Mouse (Mus musculus) kidney, adult 2 months (tissue): Measurements from ENCODE around the gene Ssu2. TPM values are rescaled to one million over a fixed set of nuclear protein-coding genes. Genes with fewer than 3 reads are reported as not detected.
A peak's percentile ranks its signal among the peaks of the same experiment; 100 is the strongest.

Experiments used
- DNase-seq: peaks from one replicate; pipeline ENCODE4 v3.0.0; 2021
- H3K27ac ChIP-seq: fragments of 200-500 bp; 2 replicates; pipeline ENCODE4 v1.5.1; 2012; ENCODE audit warnings: low read depth, low read length, control low read depth, inconsistent platforms; ENCODE audit not compliant: insufficient read depth
- H3K27me3 ChIP-seq: fragments of 200-500 bp; replicated peaks from 2 replicates; pipeline ENCODE4 v1.6.1; 2012; ENCODE audit warnings: mild to moderate bottlenecking, moderate library complexity, low read length, inconsistent platforms; ENCODE audit not compliant: control insufficient read depth, insufficient read depth
- H3K36me3 ChIP-seq: fragments of 200-500 bp; 2 replicates; pipeline ENCODE4 v1.6.1; 2012; ENCODE audit warnings: mild to moderate bottlenecking, moderate library complexity, low read length, inconsistent platforms; ENCODE audit not compliant: control insufficient read depth, insufficient read depth
- H3K4me1 ChIP-seq: fragments of 200-500 bp; 2 replicates; pipeline ENCODE4 v1.6.1; 2011; ENCODE audit warnings: low read length; ENCODE audit not compliant: control insufficient read depth, insufficient read depth
- H3K4me3 ChIP-seq: fragments of 200-500 bp; 2 replicates; pipeline ENCODE4 v1.5.1; 2011; ENCODE audit warnings: mild to moderate bottlenecking, low read depth, low read length, control low read depth; ENCODE audit not compliant: insufficient read depth
- CTCF ChIP-seq: fragments of 200-500 bp; conservative IDR thresholded peaks from 2 replicates; pipeline ENCODE4 v1.5.1; 2011; ENCODE audit warnings: low read depth, mild to moderate bottlenecking, control low read depth, low read length, moderate library complexity, mixed read lengths; ENCODE audit not compliant: insufficient read depth, insufficient read length
- POLR2A ChIP-seq: fragments of 200-500 bp; IDR thresholded peaks from one replicate; pipeline ENCODE4 v1.6.1; 2011; ENCODE audit warnings: low read depth, low read length, control low read depth
- WGBS: fragments of 180-500 bp; shearing (Covaris S2); methylation state at CpG from one replicate; pipeline ENCODE4 v1.1.7; 2018; 5-methylcytosine and 5-hydroxymethylcytosine counted together
- polyA plus RNA-seq: library from polyadenylated mRNA; depleted of rRNA; stranded (reverse); fragments of >200 nt; gene quantifications from 2 replicates; pipeline ENCODE4 v1.2.3, GENCODE M21; 2012

Ssu2 gene
- polyA plus RNA-seq, 1 experiment: 2.2 TPM

- Histone ChIP-seq H3K27ac (no peak overlapping the region), H3K36me3 (no peaks in the 10 kb centered on the region), H3K4me1 (no peaks in the 10 kb centered on the region), H3K27me3 (no peaks in the 10 kb centered on the region), H3K4me3 (no peak overlapping the region)
- 42% methylated on average over 12 of the region's 13 CpGs for WGBS
- no peak for TF ChIP-seq POLR2A
- TF ChIP-seq CTCF: no peak
- DNase-seq: no peak
Observed at GRCm38 (mm10) chr6:112375661-112376392, 12.0 kb downstream of the Ssu2 start.

DNA sequence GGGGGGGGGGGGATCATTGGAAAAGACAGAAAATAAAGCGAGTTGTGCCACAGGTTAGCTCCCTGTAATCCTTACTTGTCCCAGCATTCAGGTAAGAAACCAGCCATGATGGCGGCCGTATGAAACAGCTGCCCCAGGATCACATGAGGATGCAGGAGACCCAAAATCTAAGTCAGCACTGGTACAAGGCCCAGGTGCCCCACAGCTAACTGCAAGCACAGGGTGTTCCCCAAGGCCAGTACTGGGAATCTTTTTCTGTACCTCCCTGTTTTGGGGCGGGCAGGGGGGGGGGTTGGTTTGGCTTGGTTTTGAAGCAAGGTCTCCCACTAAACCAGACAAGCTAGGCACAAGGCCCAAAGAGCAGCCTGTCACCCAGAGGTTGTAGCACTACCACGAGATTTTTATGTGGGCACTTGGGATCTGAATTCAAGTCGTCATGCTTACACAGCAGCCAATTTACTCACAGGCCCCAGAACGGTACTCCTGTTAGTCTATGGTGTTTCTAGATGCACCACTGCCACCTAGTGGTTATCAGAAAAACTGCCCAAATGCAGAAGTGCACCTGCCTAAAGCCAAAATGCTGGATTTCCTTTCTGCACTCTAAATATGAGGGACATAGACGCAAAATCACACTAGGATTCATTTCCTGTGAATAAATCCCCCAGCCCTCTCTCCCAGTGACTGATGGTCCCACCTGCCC is 13.8 kb downstream of the Ssu2 start:
- Histone ChIP-seq H3K36me3 (no peaks in the 10 kb centered on the region), H3K4me3 (no peak overlapping the region), H3K27ac (no peak overlapping the region), H3K4me1 (no peaks in the 10 kb centered on the region), H3K27me3 (no peaks in the 10 kb centered on the region)
- TF ChIP-seq CTCF: peak; percentile 59
- TF ChIP-seq POLR2A: no peak
- DNase-seq: peak; percentile 51
- WGBS: 37% methylated on average over 8 of the region's 8 CpGs

DNA sequence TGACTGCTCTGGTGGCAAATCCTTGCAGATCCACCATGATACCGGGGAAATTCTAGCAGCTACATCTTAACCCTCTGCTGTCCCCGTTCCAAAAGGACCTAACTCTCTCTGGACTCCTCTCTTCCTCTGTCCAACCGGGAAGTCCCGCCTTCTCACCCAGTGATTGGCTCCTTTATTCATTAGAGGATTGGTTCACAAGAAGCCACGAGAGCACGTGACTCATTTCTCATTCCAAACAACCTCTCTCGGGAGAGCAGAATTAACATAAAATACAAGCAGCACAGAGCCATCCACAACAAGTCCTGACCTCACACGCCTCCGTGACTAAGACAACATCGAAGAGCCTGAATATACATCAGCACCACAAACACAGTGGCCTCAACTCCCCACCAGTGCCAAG is 22.5 kb downstream of the Ssu2 start:
- no peaks in the 10 kb centered on the region for H3K4me1 ChIP-seq
- H3K27me3 ChIP-seq: no peaks in the 10 kb centered on the region
- no peak for DNase-seq
- H3K4me3 ChIP-seq: no peak overlapping the region
- TF ChIP-seq POLR2A: no peak
- no peak for TF ChIP-seq CTCF
- H3K36me3 ChIP-seq: no peaks in the 10 kb centered on the region
- no peak overlapping the region for H3K27ac ChIP-seq
- 72% methylated on average over 10 of the region's 10 CpGs for WGBS

- no peaks in the 10 kb centered on the region for H3K4me1 ChIP-seq
- WGBS: 40% methylated on average over 2 of the region's 2 CpGs
- H3K36me3 ChIP-seq: no peaks in the 10 kb centered on the region
- H3K27me3 ChIP-seq: no peaks in the 10 kb centered on the region
- no peak for TF ChIP-seq POLR2A
- TF ChIP-seq CTCF: no peak
- H3K4me3 ChIP-seq: no peak overlapping the region
- peak; percentile 67 for DNase-seq
- H3K27ac ChIP-seq: no peak overlapping the region
Observed at GRCm38 (mm10) chr6:112364581-112364980, 23.2 kb downstream of the Ssu2 start.

GRCm38 (mm10) chr6:112362349-112362958 is 25.4 kb downstream of the Ssu2 start:
- 25% methylated on average over 6 of the region's 6 CpGs for WGBS
- Histone ChIP-seq H3K4me1 (no peaks in the 10 kb centered on the region), H3K4me3 (no peak overlapping the region), H3K27me3 (no peaks in the 10 kb centered on the region), H3K27ac (no peak overlapping the region), H3K36me3 (no peaks in the 10 kb centered on the region)
- no peak for TF ChIP-seq POLR2A
- TF ChIP-seq CTCF: peak; percentile 94
- DNase-seq: peak; percentile 74

- no peak for DNase-seq
- Histone ChIP-seq H3K27me3 (no peaks in the 10 kb centered on the region), H3K4me3 (no peak overlapping the region), H3K27ac (no peak overlapping the region), H3K4me1 (no peaks in the 10 kb centered on the region), H3K36me3 (no peaks in the 10 kb centered on the region)
- WGBS: 90% methylated on average over 8 of the region's 8 CpGs
- no peak for TF ChIP-seq POLR2A
- no peak for TF ChIP-seq CTCF
Observed at GRCm38 (mm10) chr6:112360676-112361075, 27.1 kb downstream of the Ssu2 start.

DNA sequence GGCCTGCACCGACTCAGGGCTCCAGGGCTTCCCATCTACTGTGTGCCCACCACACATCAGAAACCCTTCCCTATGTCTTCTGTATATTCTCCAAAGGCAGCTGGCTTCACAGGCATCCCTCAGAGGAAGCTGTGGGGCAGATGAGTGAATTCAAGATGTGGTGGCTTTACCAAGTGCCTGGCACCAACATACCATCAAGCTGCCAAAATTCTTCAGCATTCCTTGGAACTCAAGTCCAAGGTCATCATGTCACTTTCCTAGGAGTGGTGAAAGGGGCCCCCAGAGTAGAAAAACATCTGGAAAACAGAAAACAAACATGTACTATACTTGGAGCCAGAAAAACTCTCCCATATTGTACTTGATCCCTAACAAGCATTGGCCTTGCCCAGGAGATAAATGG is 28.5 kb downstream of the Ssu2 start:
- no peaks in the 10 kb centered on the region for H3K36me3 ChIP-seq
- no peaks in the 10 kb centered on the region for H3K27me3 ChIP-seq
- no peaks in the 10 kb centered on the region for H3K4me1 ChIP-seq
- DNase-seq: peak; percentile 30
- H3K27ac ChIP-seq: no peak overlapping the region
- TF ChIP-seq CTCF (no peak), POLR2A (no peak)
- 94% methylated on average over 1 of the region's 1 CpGs for WGBS
- H3K4me3 ChIP-seq: no peak overlapping the region
